Mouse (Mus musculus) ovary, postnatal 10 days (tissue): ENCODE data around the gene Rorb.

Experiments
- DNase-seq: peaks from one replicate; pipeline ENCODE4 v3.0.0; 2022; ENCODE audit warnings: low spot score

The Rorb gene

DNA sequence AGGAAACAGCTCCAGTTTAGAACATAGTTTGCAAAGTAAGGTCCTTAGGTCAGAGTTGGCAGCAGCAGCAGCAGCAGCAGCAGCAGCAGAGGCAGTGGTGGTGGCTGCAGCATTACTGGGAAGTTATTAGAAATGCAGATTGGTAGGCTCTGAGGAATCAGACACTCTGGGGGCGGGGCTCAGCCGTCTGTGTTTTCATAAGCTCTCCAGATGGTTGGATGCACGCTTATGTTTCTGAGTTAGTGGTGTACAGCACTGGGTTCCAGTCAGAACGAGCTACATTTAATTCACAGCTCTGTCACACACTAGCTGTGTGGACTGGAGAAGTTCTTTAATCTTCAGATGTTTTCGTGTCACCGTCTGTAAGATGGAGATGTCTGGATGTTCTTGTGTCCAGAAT lies 105.9 kb downstream of the Rorb start:
- no peak for DNase-seq

DNA sequence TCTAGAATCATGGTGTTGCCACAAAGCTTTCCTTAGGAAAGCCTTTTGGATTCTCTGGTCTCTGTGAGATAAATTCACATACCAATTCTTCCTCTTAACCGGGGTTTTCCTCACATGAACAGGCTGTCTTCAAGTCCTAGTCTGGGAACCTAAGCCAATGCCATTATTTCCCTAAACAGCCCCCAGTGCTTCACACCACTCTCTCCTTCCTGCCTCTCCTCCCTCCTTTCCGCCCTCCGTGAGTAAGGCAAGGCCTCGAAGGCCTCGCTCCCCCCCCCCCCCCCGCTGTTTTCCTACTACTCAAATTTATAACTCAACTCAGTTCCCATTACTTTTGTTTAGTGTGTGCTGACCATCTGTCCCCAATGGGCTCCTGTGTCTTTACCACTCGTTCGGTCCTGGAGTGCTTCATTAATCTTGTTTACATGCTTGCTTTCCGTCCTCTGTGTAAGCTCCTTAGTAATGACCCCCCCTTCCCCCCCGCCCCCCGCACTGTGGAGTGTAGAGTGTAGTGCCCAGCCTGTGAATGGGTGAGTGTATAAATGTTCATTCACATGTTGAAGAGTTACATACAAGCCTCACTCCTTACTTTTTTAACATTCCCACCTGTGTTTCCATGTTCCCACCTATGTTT lies 106.9 kb downstream of the Rorb start:
- DNase-seq = no peak

DNA sequence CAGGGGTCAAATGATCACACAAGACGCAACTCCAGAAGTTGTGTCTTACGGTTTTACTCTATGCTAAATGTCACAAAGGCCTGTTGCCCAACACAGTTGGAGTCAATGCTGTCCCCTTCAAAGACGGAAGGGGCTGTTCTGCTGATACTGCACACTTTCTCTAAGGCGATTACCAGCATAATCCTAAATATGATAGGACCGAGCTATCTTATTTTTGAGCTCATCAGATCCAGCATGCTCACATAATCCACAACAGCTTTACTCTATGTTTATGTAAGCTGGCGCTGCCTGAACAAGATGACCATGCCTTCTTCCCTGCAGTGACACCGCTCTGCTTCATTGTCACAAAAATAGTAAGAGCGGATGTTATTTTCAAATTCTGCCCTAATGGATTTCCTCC lies 112.0 kb downstream of the Rorb start:
- no peak for DNase-seq

DNA sequence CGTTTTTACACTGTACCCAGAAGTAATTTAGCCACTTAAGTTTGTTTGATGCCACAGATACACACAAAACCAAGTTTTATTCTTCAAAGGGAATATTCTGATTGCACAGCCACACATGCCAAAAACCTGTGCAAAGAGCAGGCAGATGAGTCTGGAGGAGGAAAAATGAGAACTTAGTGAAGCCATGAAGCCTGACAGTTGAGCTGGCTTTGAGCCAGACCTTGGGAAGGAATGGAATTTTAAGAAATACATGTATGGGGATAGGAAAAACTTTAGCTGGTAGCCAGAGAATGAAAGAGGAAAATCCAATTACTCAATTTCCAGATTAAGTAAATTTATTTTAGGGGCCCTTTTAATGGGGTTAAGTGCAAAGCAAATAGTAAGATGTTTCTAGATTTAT lies 113.3 kb downstream of the Rorb start:
- DNase-seq = no peak

DNA sequence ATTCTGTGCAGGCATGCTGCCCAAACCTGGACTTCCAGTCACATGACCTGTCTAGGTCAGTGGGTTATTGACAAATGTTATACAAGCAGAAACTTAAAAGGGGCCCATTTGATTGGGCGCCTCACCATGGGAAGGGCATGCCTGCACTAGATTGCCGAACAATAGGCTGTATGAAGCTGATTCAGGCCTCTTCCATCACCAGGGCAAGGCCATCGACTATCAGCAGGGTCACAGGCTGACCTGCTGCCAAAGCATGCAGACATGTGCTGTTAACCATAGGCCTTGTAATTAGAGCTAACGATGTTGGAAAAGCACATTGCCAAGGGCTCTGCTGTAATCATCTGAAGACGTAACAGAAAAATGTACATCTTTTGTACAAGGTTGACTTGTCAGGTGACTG lies 131.0 kb downstream of the Rorb start:
- no peak for DNase-seq

DNA sequence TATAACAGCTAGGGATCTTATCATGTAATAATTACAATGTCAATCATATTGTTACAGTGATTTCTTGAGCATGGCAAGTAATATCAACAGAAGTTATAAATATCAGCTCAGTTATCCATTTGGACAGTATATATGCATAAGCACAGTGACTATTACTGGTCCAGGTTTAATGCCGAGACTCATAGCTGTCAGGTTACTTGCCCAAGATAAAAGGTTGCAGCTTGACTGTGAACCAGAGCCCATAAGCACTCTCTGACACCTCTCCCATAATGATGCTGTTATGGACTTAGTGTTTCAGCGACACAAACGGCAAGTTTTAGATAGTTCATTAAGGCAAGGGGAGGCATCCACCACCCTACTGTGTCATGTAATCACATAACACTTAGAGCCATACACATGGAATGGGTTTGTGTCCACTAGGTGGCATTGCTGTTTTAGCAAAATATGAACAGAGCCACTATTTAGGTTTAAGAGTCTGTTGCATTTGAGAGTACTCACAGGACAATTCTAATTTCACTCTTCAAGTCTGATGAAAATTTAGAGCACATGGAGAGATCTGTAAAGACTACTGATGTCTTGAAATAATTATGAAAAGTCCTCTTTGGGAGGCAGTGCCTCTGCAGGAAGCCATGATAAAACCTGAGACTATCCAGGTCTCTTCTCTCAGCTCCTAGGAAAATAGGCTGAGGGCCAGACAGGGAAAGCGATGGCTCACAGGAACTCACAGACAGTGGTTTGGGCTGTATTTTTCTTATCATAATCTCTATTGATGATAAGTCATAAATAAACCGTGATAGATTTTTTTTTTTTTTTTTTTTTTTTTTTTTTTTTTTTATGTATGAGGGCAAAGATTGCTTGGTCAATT lies 136.0 kb downstream of the Rorb start:
- DNase-seq = peak; percentile 5

DNA sequence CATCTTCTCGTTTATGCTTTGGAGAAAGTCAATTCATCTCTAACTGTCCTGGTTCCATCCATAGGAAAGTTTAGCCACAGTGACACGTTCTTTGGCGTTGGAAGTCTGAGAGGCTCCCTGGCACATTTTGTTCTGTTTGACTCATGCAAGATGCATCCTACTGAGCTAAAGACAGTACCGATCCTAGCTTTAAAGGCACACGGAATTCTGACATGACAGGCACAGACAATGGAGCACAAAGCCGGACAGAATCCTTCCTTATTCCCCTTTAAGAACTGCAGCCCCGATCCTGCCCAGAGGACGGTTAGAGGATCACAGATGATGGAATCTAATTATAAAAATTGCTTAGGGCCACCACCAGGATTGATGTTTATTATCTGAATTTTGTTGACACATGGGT lies 141.6 kb downstream of the Rorb start:
- DNase-seq = no peak

DNA sequence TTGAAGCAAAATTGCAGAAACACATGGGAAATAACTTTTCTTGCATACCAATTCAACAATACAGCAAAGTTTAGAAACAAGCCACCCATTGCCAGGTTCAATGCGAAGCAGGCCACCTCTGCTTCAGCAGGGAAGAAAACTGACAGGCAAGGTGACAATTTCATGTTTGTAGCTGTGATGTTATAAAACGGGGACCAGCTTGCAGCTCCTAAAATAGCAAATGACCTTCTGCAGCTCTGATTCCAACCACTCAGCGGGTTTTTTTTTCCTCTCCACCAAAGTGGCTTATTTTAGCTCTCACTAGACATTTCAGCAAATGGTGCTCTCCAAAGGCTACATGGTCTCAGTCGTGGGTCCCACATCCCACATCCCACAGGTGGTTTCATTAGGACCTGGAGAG lies 143.7 kb downstream of the Rorb start:
- DNase-seq = no peak

DNA sequence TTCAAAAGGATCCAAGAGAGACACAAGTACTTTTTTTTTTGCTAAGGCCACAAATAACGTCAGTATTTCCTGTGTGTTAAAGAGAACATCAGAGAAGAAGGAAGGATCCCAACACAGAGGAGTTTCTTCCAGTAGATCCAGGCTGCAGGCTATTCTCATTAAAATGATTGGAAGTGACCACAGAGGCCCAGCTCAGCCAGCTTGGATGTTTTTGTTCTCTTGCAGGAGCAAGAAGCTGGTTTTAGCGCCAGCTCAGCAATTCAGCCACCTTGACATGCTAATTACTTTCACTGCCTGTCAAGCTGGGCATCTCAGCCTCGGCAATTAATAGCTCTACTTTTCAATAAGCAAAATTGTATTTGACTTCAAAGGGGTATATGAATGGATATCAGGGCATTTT lies 151.1 kb downstream of the Rorb start:
- DNase-seq = no peak

DNA sequence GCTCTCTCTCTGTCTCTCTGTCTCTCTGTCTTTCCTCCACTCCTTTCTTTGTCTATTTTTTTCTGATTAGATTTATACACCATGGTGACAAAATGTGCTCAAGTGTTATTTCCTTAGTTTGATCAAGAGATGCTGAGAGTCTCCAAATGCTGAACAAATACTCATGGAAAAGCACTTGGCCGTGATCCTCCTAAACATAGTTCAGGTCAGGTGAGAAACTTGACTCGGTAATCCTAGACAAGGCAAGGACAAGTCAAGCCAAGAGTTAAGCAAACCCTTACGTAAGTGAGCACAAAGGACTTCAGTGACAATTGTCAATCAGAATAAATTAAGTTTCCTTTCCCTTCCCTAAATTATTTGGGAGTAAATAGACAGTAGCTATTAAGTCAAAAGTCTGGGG lies 158.2 kb downstream of the Rorb start:
- no peak for DNase-seq

DNA sequence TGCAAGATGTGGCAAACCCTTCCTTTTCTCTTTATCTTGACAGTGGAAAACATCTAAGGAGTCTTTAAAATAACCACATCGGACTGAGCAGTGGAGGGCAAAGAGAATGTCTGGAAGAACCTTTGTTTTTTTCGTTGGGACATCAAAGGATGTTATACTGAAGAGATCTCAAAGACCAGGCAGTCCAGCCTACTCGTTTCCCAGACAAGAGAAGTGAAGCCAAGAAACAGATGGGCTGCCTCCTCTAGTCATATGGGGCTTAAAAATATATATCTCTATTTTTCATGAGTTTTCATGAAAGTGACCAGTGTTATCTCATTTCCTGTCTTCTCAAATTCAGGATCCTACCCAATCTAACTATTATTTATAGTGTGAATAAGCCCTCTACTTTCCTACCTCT lies 163.8 kb downstream of the Rorb start:
- DNase-seq = no peak

DNA sequence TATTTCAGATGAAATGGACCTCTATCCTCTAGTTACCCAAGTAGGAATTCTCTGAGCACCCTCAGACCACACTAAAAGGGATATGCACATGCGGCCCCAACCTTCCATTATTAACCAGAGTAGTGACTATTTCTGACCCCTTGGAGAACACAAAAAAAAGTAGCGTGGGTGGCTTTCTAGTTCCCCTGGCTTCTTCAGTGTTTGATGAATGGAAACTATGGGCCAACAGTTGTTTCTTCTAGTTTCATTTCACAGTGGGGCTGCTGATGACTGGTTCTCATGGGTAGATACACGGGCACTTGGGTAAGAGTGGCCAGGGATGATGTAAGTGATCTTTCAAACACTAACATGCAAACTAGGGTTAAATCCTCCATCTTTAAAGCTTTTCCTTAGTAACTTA lies 165.7 kb downstream of the Rorb start:
- DNase-seq = no peak

DNA sequence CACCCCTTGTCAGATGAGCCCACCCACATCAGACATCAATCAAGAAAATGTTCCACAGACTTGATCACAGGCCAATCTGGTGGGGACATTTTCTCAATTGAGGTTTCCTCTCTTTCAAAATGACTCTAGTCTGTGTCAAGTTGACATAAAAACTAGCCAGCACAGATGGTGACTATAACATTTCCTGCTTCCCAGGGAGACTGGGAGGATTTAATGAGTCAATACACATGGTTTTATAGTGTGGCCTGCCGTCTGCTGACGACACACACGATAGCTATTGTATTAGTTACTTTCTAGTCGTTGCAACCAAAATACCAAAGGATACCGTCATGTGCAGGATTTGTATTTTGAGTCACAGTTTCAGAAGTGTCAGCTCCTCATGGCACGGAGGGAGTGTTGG lies 169.6 kb downstream of the Rorb start:
- DNase-seq = no peak

DNA sequence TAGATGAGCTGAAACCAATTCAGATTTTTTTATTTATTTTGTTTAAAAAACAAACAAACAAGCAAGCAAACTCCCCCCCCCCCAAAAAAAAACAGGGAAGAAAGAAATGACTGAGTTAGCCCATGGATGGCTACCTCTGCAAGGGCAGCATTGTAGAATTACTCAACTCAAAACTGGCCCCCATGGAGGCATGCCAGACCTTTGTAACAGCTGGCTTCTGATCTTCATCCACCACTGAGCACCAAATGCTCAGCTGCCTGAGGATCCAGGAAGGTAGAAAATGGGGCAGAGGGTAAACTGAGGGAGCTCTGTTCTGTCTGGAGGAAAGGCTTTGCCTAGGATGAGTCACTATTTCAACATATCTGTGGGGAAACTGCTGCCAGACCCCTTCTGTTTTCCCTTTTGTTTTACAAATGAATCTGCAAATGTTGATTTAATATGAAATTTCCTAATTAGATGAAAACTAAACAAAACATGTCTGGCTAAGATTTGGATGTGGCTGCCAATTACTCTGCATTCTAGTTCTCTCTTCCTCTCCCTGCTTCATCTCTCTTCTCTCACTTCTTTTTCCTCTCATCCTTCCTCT lies 199.1 kb downstream of the Rorb start:
- DNase-seq = no peak

DNA sequence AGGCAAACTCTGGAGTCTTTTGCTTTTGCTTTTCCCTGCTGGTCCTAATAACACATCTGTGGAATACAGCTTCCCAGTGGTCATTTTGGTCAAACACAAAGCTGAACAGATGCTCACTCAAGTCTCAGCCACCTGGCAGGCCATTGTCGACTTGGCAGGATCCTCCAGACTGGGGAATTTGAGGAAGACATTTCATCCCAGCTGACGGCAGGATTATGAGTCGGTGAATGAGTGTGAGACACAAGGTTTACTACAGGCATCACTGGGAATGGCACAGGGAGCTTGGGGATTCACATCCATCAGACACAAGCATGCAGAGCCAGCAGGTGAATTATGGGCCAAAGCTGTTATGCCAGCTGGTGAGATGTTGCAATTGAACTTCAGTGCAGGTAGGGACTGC lies 201.4 kb downstream of the Rorb start:
- no peak for DNase-seq

DNA sequence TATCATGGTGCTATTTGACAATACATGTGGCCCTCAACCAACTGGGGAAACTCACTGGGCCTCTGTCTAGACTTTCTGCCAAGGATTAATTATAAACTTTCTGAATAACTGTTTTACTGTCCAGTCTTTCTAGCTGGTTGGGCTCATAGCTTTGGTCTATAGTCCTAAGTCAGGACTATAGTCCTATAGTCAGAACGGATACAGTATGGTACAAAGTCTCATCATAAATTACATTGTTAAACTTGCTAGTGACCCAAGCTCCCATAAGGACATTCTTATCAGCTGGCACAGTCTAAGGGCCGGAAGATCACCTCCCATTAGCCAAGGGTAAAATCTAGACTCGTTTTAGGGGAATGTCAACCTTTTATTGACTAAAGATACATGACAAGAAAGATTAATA lies 205.5 kb downstream of the Rorb start:
- DNase-seq = no peak

DNA sequence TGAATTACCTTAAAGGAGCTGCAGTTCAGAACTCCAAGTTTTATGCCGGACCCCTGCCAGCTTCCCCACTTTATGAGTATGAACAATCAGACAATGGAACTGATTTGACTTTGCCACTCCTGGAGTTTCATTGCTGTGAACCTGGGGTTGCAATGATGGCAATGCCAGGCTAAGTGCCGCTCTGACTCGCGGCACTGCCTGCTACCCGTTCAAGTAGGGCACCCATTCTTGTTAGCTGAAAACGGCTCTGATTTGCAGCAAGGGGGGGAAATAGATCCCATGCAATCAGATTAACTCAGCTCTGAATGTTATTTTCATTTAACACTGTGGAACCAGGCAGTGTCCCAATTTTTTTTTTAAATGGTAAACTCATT lies 208.3 kb downstream of the Rorb start:
- DNase-seq = no peak

DNA sequence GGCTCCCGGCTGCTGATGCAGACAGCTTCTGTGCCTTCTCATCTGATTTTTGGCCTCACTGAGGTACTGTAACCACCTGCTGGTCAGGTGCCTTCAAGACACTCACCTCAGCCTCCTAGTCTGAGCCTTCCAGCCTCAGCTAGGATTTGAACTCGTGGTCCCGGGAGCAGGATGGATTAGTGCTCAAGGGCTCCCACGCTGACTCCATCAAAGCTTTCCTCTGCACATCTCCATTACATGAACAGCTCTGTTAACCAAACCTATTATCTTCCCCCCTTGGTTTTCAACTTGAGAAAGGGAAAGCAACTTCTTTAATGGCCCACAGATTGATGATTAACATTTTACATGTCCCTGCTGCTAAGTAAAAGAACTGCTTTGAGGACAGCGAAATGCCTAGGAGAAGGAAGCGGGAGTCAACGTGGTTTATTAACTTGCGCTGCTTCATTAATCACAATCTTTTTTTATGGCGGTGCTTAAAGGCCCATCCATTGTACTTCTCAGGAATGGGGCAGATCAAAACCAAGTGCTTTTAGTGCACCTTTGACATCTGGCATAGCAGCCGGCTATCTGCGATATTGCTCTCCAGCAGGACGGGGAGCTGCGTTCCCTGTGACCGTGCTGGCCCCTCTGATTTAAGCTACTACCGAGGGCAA lies 208.8 kb downstream of the Rorb start:
- no peak for DNase-seq

DNA sequence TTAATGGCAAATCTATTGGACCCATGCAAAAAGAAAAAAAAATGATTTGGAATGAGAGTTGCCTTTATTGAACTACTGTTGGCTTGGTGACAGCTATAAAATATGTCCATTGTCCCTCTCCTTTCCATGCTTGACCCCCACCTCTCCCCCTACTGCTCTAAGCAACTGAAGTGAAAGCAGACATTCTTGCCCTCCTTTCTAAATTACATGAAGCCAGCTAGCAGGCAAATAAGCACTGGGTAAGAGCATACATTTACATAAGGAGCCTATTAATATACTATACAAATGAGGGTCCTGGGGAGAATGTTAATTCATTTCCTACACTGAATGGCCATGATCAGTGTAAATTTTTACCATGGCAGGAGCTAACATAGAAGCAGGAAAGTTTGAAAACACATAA lies 212.8 kb downstream of the Rorb start:
- no peak for DNase-seq

DNA sequence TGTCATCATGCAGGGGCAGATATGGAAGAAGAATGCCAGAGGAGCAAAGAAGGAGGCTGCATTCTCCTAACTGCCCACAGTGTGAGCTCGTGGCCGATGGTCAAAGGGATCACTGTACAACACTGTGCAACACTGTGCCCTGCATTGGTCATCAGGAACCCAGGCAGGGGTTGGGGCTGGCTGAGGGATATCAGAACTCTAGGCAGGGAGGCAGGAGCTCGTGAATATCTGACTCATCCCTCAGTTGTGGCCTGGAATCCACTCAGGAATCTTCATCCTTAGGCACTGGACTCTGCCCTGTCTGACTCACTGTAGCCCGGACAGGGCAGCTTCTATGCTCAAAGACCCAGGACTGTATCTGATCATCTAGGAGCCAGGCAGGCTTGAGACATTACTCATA lies 220.8 kb downstream of the Rorb start:
- DNase-seq = no peak

DNA sequence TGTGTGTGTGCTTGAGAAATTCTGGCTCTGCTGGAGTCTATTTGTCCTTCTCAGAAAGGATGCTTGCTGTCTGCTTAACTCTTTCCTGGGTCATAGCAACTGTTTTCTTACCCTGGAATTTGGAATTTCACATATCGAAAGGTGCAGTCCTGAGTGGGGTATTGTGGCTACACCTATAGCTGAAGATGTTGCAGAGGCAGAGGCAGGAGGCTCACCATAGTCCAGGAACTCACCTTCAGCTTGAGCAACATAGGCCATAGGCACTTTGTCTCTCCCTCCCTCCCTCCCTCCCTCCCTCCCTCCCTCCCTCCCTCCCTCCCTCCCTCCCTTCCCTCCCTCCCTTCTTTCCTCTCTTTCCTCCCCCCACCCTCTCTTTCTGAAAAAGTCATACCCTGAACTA lies 221.4 kb downstream of the Rorb start:
- no peak for DNase-seq

DNA sequence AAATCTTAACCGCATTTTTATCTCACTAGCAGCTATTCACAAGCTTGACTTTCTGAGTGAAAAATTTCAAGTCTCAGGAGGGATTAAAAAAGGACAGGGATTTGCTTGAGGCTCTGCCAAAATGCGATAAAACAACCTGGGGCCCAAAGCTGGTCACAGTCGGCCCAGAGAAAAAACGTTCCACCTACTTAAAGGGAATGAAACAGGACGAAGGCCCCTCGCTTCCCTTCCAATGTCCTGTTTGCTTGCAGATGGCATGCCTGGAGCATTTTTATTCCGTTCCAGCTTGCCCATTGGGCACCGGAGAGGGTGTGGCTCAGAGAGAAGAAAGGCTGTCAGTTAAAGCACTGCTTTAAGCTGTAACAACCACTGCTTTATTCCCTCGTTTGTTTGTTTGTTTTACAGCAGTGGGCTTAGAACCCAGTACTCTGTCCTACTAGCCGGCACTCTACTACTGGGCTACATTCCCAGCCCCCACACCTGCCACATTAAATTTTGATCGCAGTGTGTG lies 221.8 kb downstream of the Rorb start:
- no peak for DNase-seq
